Mouse (Mus musculus) lung, adult 2 months (tissue): ENCODE results near the gene Dusp15.

ENCODE experiments used
- CTCF ChIP-seq: fragments of 200-500 bp; IDR thresholded peaks from 2 replicates; pipeline ENCODE4 v1.5.1; 2011; ENCODE audit warnings: mild to moderate bottlenecking, low read length, control low read depth; ENCODE audit not compliant: insufficient read depth
- POLR2A ChIP-seq: fragments of 200-500 bp; IDR thresholded peaks from 2 replicates; pipeline ENCODE4 v1.6.1; 2011; ENCODE audit warnings: low read depth, mild to moderate bottlenecking, control low read depth, low read length, borderline replicate concordance; ENCODE audit errors: extremely low read depth

DNA sequence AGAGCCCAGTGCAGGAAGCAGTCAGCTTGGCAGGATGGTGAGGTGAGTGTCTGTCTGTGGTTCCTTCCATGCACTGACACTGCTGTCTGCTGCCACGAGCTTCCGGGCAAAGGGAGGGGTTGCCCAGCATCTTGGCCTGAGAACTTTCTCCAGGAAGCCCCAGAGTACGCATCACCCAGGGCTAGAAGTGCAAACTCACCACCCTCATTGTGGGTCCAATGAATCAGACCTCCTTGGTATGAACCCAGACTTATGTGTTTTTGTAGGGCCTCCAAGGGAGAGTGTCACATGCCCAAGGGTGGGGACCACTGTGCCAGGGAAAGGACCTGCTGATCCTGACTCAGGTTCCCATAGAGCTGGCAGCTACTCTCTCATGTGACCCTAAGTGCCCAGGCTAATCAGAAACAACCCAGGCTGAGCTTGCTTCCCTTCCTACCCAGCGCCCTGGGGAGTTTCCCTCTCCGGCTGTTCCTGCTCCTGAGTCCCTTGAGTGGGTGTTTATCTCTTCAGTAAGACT, 47.3 kb downstream of the Dusp15 start:
- TF ChIP-seq CTCF (no peak), POLR2A (no peak)
